Mouse (Mus musculus): ENCODE measurements around the gene Clca1. TPM values are rescaled to one million over a fixed set of nuclear protein-coding genes. Genes with fewer than 3 reads are reported as not detected.
"Not testable (repeated sequence)": the region's sequence is repeated elsewhere in the genome, so short reads cannot be mapped to it uniquely, and the experiment has no call there.

Gene Clca1
- not detected in 2 replicates for polyA plus RNA-seq (2014; fragmentation: Nextera tagmentation; extraction: Ambion mirVana)

- ATAC-seq (replicated peaks; ENCODE audit: insufficient number of reproducible peaks, low FRiP score, low TSS enrichment): no peak
- H3K36me3 ChIP-seq (ENCODE audit: control insufficient read depth, insufficient read depth, low read length): no peaks in the 10 kb centered on the region
- no peaks in the 10 kb centered on the region for H3K4me1 ChIP-seq (ENCODE audit: control insufficient read depth, insufficient read depth, low read length)
- H3K9ac ChIP-seq (ENCODE audit: low read depth, low read length): no peak within 1 kb of the TSS
- no peaks in the 10 kb centered on the region for H3K9me3 ChIP-seq (replicated peaks; ENCODE audit: control insufficient read depth, low read length)
- H3K4me3 ChIP-seq (ENCODE audit: low read depth, low read length): no peak within 1 kb of the TSS
- no peak within 1 kb of the TSS for H3K27ac ChIP-seq (ENCODE audit: low read depth, low read length)
- no peaks in the 10 kb centered on the region for H3K27me3 ChIP-seq (ENCODE audit: control insufficient read depth, insufficient read depth, low read length)
- no peak within 1 kb of the TSS for H3K4me2 ChIP-seq
Measured at GRCm38 (mm10) chr3:145032676-145033075, at the start of gene Clca1. Gene Clca1, minus strand, starts transcription at chr3:145032776.

DNA sequence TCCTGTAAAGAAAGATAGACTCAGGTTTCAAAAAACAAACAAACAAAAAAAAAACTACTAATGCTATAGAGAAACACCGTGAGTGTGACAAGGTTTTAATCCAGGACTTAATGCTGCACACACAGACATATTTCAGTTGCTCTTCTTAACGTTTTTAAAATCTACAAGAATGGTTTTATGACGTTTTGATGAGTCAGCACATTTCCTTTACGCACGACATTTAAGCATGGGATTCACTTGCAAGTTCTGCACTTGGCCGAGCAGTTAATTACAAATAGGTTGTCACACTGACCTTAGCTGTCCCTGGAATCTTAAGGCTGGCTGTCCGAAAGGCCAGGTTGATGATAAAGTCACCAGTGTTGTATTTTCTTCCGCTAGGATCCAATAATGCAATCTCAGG lies 48.3 kb upstream of the Clca1 start:
- Histone ChIP-seq H3K4me2 (no peak overlapping the region), H3K36me3 (ENCODE audit: control insufficient read depth, insufficient read depth, low read length) (no peaks in the 10 kb centered on the region), H3K9ac (ENCODE audit: low read depth, low read length) (no peak overlapping the region), H3K27ac (ENCODE audit: low read depth, low read length) (no peak overlapping the region), H3K4me3 (ENCODE audit: low read depth, low read length) (no peak overlapping the region), H3K4me1 (ENCODE audit: control insufficient read depth, insufficient read depth, low read length) (no peaks in the 10 kb centered on the region), H3K27me3 (ENCODE audit: control insufficient read depth, insufficient read depth, low read length) (no peaks in the 10 kb centered on the region), H3K9me3 (replicated peaks; ENCODE audit: control insufficient read depth, low read length) (no peaks in the 10 kb centered on the region)
- WGBS (ENCODE audit: insufficient replicate concordance): 68% methylated on average over 8 of the region's 8 CpGs
- no peak for ATAC-seq (replicated peaks; ENCODE audit: insufficient number of reproducible peaks, low FRiP score, low TSS enrichment)

GRCm38 (mm10) chr3:145078405-145078804 lies 45.8 kb upstream of the Clca1 start:
- no peaks in the 10 kb centered on the region for H3K4me1 ChIP-seq (ENCODE audit: control insufficient read depth, insufficient read depth, low read length)
- WGBS (ENCODE audit: insufficient replicate concordance): 77% methylated on average over 6 of the region's 6 CpGs
- H3K9ac ChIP-seq (ENCODE audit: low read depth, low read length): no peak overlapping the region
- H3K27me3 ChIP-seq (ENCODE audit: control insufficient read depth, insufficient read depth, low read length): no peaks in the 10 kb centered on the region
- H3K36me3 ChIP-seq (ENCODE audit: control insufficient read depth, insufficient read depth, low read length): no peaks in the 10 kb centered on the region
- ATAC-seq (replicated peaks; ENCODE audit: insufficient number of reproducible peaks, low FRiP score, low TSS enrichment): no peak
- no peaks in the 10 kb centered on the region for H3K9me3 ChIP-seq (replicated peaks; ENCODE audit: control insufficient read depth, low read length)
- no peak overlapping the region for H3K4me3 ChIP-seq (ENCODE audit: low read depth, low read length)
- H3K4me2 ChIP-seq: no peak overlapping the region
- H3K27ac ChIP-seq (ENCODE audit: low read depth, low read length): no peak overlapping the region

DNA sequence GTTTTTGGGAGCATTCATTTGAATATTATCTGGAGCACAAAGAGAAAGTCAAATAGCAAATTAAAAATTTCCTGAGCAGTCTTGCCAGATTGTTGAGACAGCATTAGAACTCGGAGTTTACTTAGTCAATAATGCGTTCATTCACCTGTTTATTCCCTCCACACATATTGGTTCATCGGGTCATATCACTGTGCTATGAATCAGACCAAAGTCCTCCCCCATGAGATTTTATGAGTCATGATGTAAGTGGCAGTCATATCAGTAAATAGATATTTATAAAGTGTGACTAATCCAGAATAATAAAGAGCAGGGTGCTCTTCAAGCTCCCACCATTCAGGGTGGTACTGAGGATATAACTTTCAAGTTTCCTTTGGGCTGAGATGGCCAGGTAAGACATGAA lies 39.8 kb upstream of the Clca1 start:
- Histone ChIP-seq H3K4me2 (no peak overlapping the region), H3K27ac (ENCODE audit: low read depth, low read length) (no peak overlapping the region), H3K4me1 (ENCODE audit: control insufficient read depth, insufficient read depth, low read length) (no peaks in the 10 kb centered on the region), H3K9ac (ENCODE audit: low read depth, low read length) (no peak overlapping the region), H3K27me3 (ENCODE audit: control insufficient read depth, insufficient read depth, low read length) (no peaks in the 10 kb centered on the region), H3K4me3 (ENCODE audit: low read depth, low read length) (no peak overlapping the region), H3K9me3 (replicated peaks; ENCODE audit: control insufficient read depth, low read length) (no peaks in the 10 kb centered on the region), H3K36me3 (ENCODE audit: control insufficient read depth, insufficient read depth, low read length) (no peaks in the 10 kb centered on the region)
- ATAC-seq (replicated peaks; ENCODE audit: insufficient number of reproducible peaks, low FRiP score, low TSS enrichment): no peak
- 88% methylated on average over 3 of the region's 3 CpGs for WGBS (ENCODE audit: insufficient replicate concordance)

DNA sequence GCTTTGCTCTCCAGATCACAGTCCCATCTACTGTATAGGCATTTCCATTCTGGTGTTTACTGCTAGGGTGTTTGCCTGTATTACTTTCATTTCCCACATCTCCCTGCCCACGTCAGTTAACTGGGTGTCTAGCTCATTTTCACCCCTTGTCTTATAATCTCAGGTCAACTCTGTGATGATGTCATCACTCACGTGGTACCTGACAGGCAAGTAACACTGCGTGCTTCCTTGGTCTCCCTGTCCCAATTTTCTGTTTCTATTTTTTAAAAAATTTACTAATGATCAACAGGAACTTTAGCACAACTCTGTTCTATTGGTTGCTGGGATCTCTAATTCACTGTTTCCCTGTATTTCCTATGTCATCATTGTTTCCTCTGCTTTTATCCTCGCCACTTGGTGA lies 36.4 kb upstream of the Clca1 start:
- no peak for ATAC-seq (replicated peaks; ENCODE audit: insufficient number of reproducible peaks, low FRiP score, low TSS enrichment)
- no peaks in the 10 kb centered on the region for H3K36me3 ChIP-seq (ENCODE audit: control insufficient read depth, insufficient read depth, low read length)
- 79% methylated on average over 4 of the region's 4 CpGs for WGBS (ENCODE audit: insufficient replicate concordance)

GRCm38 (mm10) chr3:145055138-145055537 lies 22.6 kb upstream of the Clca1 start:
- not testable (repeated sequence) for H3K9me3 ChIP-seq (replicated peaks; ENCODE audit: control insufficient read depth, low read length); H3K27me3 ChIP-seq (ENCODE audit: control insufficient read depth, insufficient read depth, low read length); H3K4me2 ChIP-seq; H3K4me1 ChIP-seq (ENCODE audit: control insufficient read depth, insufficient read depth, low read length); H3K27ac ChIP-seq (ENCODE audit: low read depth, low read length); H3K36me3 ChIP-seq (ENCODE audit: control insufficient read depth, insufficient read depth, low read length); H3K4me3 ChIP-seq (ENCODE audit: low read depth, low read length); ATAC-seq (replicated peaks; ENCODE audit: insufficient number of reproducible peaks, low FRiP score, low TSS enrichment); H3K9ac ChIP-seq (ENCODE audit: low read depth, low read length)
- WGBS (ENCODE audit: insufficient replicate concordance): 76% methylated on average over 3 of the region's 3 CpGs

More for the DNA sequence above, 36.4 kb upstream of the Clca1 start:
- Histone ChIP-seq H3K4me3 (ENCODE audit: low read depth, low read length) (no peak overlapping the region), H3K4me2 (no peak overlapping the region), H3K27ac (ENCODE audit: low read depth, low read length) (no peak overlapping the region), H3K4me1 (ENCODE audit: control insufficient read depth, insufficient read depth, low read length) (no peaks in the 10 kb centered on the region), H3K9me3 (replicated peaks; ENCODE audit: control insufficient read depth, low read length) (no peaks in the 10 kb centered on the region), H3K9ac (ENCODE audit: low read depth, low read length) (no peak overlapping the region), H3K27me3 (ENCODE audit: control insufficient read depth, insufficient read depth, low read length) (no peaks in the 10 kb centered on the region)

GRCm38 (mm10) chr3:145049820-145050219 lies 17.2 kb upstream of the Clca1 start:
- Histone ChIP-seq H3K9me3 (replicated peaks; ENCODE audit: control insufficient read depth, low read length) (no peaks in the 10 kb centered on the region), H3K4me3 (ENCODE audit: low read depth, low read length) (no peak overlapping the region), H3K36me3 (ENCODE audit: control insufficient read depth, insufficient read depth, low read length) (no peaks in the 10 kb centered on the region), H3K4me1 (ENCODE audit: control insufficient read depth, insufficient read depth, low read length) (no peaks in the 10 kb centered on the region), H3K4me2 (no peak overlapping the region), H3K27ac (ENCODE audit: low read depth, low read length) (no peak overlapping the region), H3K9ac (ENCODE audit: low read depth, low read length) (no peak overlapping the region), H3K27me3 (ENCODE audit: control insufficient read depth, insufficient read depth, low read length) (no peaks in the 10 kb centered on the region)
- 30% methylated on average over 3 of the region's 3 CpGs for WGBS (ENCODE audit: insufficient replicate concordance)
- no peak for ATAC-seq (replicated peaks; ENCODE audit: insufficient number of reproducible peaks, low FRiP score, low TSS enrichment)

DNA sequence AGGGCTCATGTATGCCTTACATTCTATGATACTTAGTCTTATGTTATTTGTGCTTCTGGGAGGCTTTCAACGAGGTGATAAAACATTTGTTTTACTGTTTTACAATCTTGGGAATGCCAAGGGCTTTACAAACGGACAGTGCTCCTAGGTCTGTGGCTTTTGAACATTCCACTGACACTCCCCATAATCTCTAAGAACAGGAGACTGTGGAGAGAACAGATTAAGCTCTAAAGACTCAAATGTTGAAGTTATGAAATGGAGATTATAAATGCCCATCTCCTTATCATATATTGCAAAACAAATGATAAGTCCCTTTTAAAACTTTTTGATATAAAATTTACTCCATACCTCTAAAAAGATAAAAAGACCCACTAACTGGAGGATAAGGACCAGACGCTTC lies 6.2 kb upstream of the Clca1 start:
- Histone ChIP-seq H3K27me3 (ENCODE audit: control insufficient read depth, insufficient read depth, low read length) (no peaks in the 10 kb centered on the region), H3K36me3 (ENCODE audit: control insufficient read depth, insufficient read depth, low read length) (no peaks in the 10 kb centered on the region), H3K4me3 (ENCODE audit: low read depth, low read length) (no peak overlapping the region), H3K4me2 (no peak overlapping the region), H3K4me1 (ENCODE audit: control insufficient read depth, insufficient read depth, low read length) (no peaks in the 10 kb centered on the region), H3K9ac (ENCODE audit: low read depth, low read length) (no peak overlapping the region), H3K27ac (ENCODE audit: low read depth, low read length) (no peak overlapping the region), H3K9me3 (replicated peaks; ENCODE audit: control insufficient read depth, low read length) (no peaks in the 10 kb centered on the region)
- 53% methylated on average over 3 of the region's 3 CpGs for WGBS (ENCODE audit: insufficient replicate concordance)
- no peak for ATAC-seq (replicated peaks; ENCODE audit: insufficient number of reproducible peaks, low FRiP score, low TSS enrichment)

GRCm38 (mm10) chr3:145028036-145028435 lies 4.5 kb downstream of the Clca1 start:
- H3K4me2 ChIP-seq: no peak overlapping the region
- WGBS (ENCODE audit: insufficient replicate concordance): 53% methylated on average over 3 of the region's 3 CpGs
- H3K27me3 ChIP-seq (ENCODE audit: control insufficient read depth, insufficient read depth, low read length): no peaks in the 10 kb centered on the region
- no peak overlapping the region for H3K27ac ChIP-seq (ENCODE audit: low read depth, low read length)
- H3K4me3 ChIP-seq (ENCODE audit: low read depth, low read length): no peak overlapping the region
- no peak for ATAC-seq (replicated peaks; ENCODE audit: insufficient number of reproducible peaks, low FRiP score, low TSS enrichment)
- no peaks in the 10 kb centered on the region for H3K36me3 ChIP-seq (ENCODE audit: control insufficient read depth, insufficient read depth, low read length)
- no peak overlapping the region for H3K9ac ChIP-seq (ENCODE audit: low read depth, low read length)
- no peaks in the 10 kb centered on the region for H3K4me1 ChIP-seq (ENCODE audit: control insufficient read depth, insufficient read depth, low read length)
- H3K9me3 ChIP-seq (replicated peaks; ENCODE audit: control insufficient read depth, low read length): no peaks in the 10 kb centered on the region
